Mouse (Mus musculus) ovary, adult 18-20 months (tissue): ENCODE measurements around the gene Eif4e1b.

Experiments used
- DNase-seq: peaks from one replicate; pipeline ENCODE4 v3.0.0; 2022; ENCODE audit warnings: low spot score, mixed read lengths

Gene Eif4e1b

GRCm38 (mm10) chr13:54783698-54784097, at the start of gene Eif4e1b:
TSS of gene Eif4e1b (plus strand) at chr13:54783998.
- DNase-seq, result no peak

- no peak for DNase-seq
These were observed 46.9 kb upstream of the Eif4e1b start for GRCm38 (mm10) chr13:54736931-54737330.

GRCm38 (mm10) chr13:54737488-54738212, 46.1 kb upstream of the Eif4e1b start:
- DNase-seq, result no peak

- DNase-seq, result peak; percentile 14
These were observed 45.6 kb upstream of the Eif4e1b start for GRCm38 (mm10) chr13:54738213-54738601.

- no peak for DNase-seq
These were observed 37.7 kb upstream of the Eif4e1b start for GRCm38 (mm10) chr13:54746110-54746509.

GRCm38 (mm10) chr13:54746896-54747295, 36.9 kb upstream of the Eif4e1b start:
- DNase-seq, result no peak

- DNase-seq, result no peak
These were observed 35.6 kb upstream of the Eif4e1b start for GRCm38 (mm10) chr13:54748190-54748589.

- no peak for DNase-seq
These were observed 35.1 kb upstream of the Eif4e1b start for GRCm38 (mm10) chr13:54748721-54749060.

- DNase-seq, result peak; percentile 27
These were observed 34.5 kb upstream of the Eif4e1b start for GRCm38 (mm10) chr13:54749061-54749863.

GRCm38 (mm10) chr13:54749864-54750411, 33.9 kb upstream of the Eif4e1b start, which contains the start of gene Gprin1:
TSS of gene Gprin1 (minus strand) at chr13:54749874.
- no peak for DNase-seq

- no peak for DNase-seq
These were observed 33.1 kb upstream of the Eif4e1b start for GRCm38 (mm10) chr13:54750699-54751098.

GRCm38 (mm10) chr13:54752656-54753055, 31.1 kb upstream of the Eif4e1b start:
- DNase-seq, result no peak

GRCm38 (mm10) chr13:54753733-54754132, 30.1 kb upstream of the Eif4e1b start:
- no peak for DNase-seq

- no peak for DNase-seq
These were observed 29.4 kb upstream of the Eif4e1b start for GRCm38 (mm10) chr13:54754169-54755080.

GRCm38 (mm10) chr13:54755201-54755830, 28.5 kb upstream of the Eif4e1b start:
- no peak for DNase-seq

- no peak for DNase-seq
These were observed 27.6 kb upstream of the Eif4e1b start for GRCm38 (mm10) chr13:54756156-54756712.

GRCm38 (mm10) chr13:54757093-54757830, 26.5 kb upstream of the Eif4e1b start:
- no peak for DNase-seq

GRCm38 (mm10) chr13:54758045-54758755, 25.6 kb upstream of the Eif4e1b start:
- DNase-seq, result peak; percentile 62

- no peak for DNase-seq
These were observed 24.9 kb upstream of the Eif4e1b start for GRCm38 (mm10) chr13:54758756-54759470.
